Mouse (Mus musculus): ENCODE measurements around the gene Ftsj3.

GRCm38 (mm10) chr11:106273311-106273684, 17.4 kb upstream of the Ftsj3 start:
- TF ChIP-seq CTCF (IDR thresholded peaks at IDR 0.05; ENCODE audit: borderline replicate concordance, control insufficient read depth, extremely low read depth, insufficient read depth, low read length, poor library complexity) (no peak), POLR2A (IDR thresholded peaks at IDR 0.05; ENCODE audit: control insufficient read depth, extremely low read depth, insufficient read depth, low read length, poor library complexity) (no peak)
